Mouse (Mus musculus) limb, embryonic 14.5 days (tissue): ENCODE data around the gene Gjc1. TPM values are rescaled to one million over a fixed set of nuclear protein-coding genes. Genes with fewer than 3 reads are reported as not detected.

ENCODE experiments used
- ATAC-seq: fragments of 200-750 bp; cut with Nextera tagmentation; 2 replicates; pipeline ENCODE4 v1.8.0; 2017; ENCODE audit warnings: low read depth, moderate number of reproducible peaks, moderate TSS enrichment; ENCODE audit not compliant: low FRiP score
- DNase-seq: peaks from one replicate; pipeline ENCODE4 v3.0.0-alpha.2; 2015; ENCODE audit warnings: low spot score
- H3K27ac ChIP-seq: fragments of 300-500 bp; sonication (generic); replicated peaks from 2 replicates; pipeline ENCODE4 v1.5.1; 2014; ENCODE audit warnings: low read depth, mild to moderate bottlenecking, low read length, moderate library complexity, mixed read lengths
- H3K27me3 ChIP-seq: fragments of 300-500 bp; sonication (generic); 2 replicates; pipeline ENCODE4 v1.6.1; 2014; ENCODE audit warnings: low read length, mixed read lengths; ENCODE audit not compliant: control insufficient read depth, insufficient read depth
- H3K36me3 ChIP-seq: fragments of 300-500 bp; sonication (generic); 2 replicates; pipeline ENCODE4 v1.6.1; 2014; ENCODE audit warnings: mild to moderate bottlenecking, low read length, moderate library complexity, mixed read lengths; ENCODE audit not compliant: control insufficient read depth, insufficient read depth
- H3K4me1 ChIP-seq: fragments of 300-500 bp; sonication (generic); 2 replicates; pipeline ENCODE4 v1.6.1; 2014; ENCODE audit warnings: antibody characterized with exemption, low read length, mixed read lengths; ENCODE audit not compliant: control insufficient read depth, insufficient read depth
- H3K4me2 ChIP-seq: fragments of 300-500 bp; sonication (generic); replicated peaks from 2 replicates; pipeline ENCODE4 v1.6.1; 2014; ENCODE audit warnings: low read depth, mild to moderate bottlenecking, low read length, moderate library complexity; ENCODE audit not compliant: severe bottlenecking
- H3K4me3 ChIP-seq: fragments of 300-500 bp; sonication (generic); replicated peaks from 2 replicates; pipeline ENCODE4 v1.5.1; 2014; ENCODE audit warnings: low read length
- H3K9ac ChIP-seq: fragments of 300-500 bp; sonication (generic); 2 replicates; pipeline ENCODE4 v1.6.1; 2014; ENCODE audit warnings: mild to moderate bottlenecking, low read depth, low read length, moderate library complexity; ENCODE audit not compliant: severe bottlenecking
- H3K9me3 ChIP-seq: fragments of 300-500 bp; sonication (generic); 2 replicates; pipeline ENCODE4 v1.6.1; 2016; ENCODE audit warnings: low read length; ENCODE audit not compliant: control insufficient read depth
- POLR2A ChIP-seq: fragments of 200-500 bp; IDR thresholded peaks from 2 replicates; pipeline ENCODE4 v1.8.0; 2012; ENCODE audit warnings: inconsistent platforms, mild to moderate bottlenecking, moderate library complexity, borderline replicate concordance; ENCODE audit not compliant: insufficient read depth, insufficient read length; ENCODE audit errors: extremely low read depth
- WGBS: fragments of 180-500 bp; shearing (Covaris S2); extraction: QIAGEN DNeasy Blood & Tissue Kit; methylation state at CpG from one replicate; pipeline ENCODE4 v1.1.7; 2014; 5-methylcytosine and 5-hydroxymethylcytosine counted together
- polyA plus RNA-seq, 2 experiments: library from polyadenylated mRNA; depleted of rRNA in 1 of 2; stranded (reverse) in 1 of 2; unstranded in 1 of 2; fragments of >200 nt; fragmentation: Nextera tagmentation in 1 of 2; extraction: Ambion mirVana in 1 of 2; gene quantifications; 2 replicates each; pipeline versions ENCODE4 v1.2.1 to v1.2.3; 2012 to 2014

Gjc1 gene
- polyA plus RNA-seq, 2 experiments: 59.6 to 80.0 TPM

- Histone ChIP-seq H3K27me3 (no peaks in the 10 kb centered on the region), H3K9me3 (no peaks in the 10 kb centered on the region), H3K27ac (no peak overlapping the region), H3K9ac (no peak overlapping the region), H3K4me2 (no peak overlapping the region), H3K4me1 (no peaks in the 10 kb centered on the region; the same call in 1 of the 2 replicates), H3K36me3 (peaks cover 28% of the 10 kb centered on the region), H3K4me3 (no peak overlapping the region)
- WGBS: 44% methylated on average over 8 of the region's 8 CpGs
- ATAC-seq (no peak), DNase-seq (no peak)
- TF ChIP-seq POLR2A: no peak
These were observed 25.3 kb downstream of the Gjc1 start for GRCm38 (mm10) chr11:102794157-102794556.

DNA sequence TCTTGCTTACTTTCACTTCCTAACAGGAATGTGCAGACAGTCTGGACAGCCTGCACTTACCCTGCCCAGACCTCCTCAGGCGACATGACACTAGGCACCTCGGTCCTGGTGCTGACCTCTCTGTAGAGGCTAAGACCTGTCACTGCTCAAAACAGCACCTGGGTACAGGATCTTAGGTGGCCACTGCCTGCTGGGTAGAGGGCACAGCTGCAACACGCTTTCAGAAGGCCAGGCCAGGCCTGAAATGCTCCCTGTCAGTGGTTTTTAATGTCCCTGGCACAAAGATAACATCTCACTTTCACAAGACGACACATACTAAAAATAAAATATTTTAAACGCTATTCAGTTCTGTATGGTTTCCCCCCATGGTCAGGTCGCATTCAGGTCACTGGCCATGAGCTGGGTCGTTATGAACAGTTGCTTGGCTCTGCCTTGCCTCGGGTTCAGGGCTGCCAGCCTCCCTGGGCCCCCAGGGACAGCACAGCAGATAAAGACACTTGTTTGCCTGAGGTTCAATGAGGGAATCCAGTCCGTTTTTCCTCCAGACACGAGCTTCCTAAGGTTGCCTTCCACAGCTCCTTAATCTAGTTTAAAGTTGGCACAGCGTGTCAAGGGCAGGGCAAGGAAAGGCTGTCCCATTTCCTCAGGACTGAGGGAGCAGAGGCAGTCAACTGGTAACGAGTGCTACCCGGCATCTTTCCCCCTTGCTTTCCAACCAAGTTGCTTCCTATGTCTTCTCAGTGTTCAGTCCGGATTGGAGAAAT is 27.6 kb downstream of the Gjc1 start:
- Histone ChIP-seq H3K4me1 (no peaks in the 10 kb centered on the region; the same call in 1 of the 2 replicates), H3K36me3 (peaks cover 13% of the 10 kb centered on the region; the same call in 1 of the 2 replicates), H3K9me3 (no peaks in the 10 kb centered on the region), H3K27me3 (no peaks in the 10 kb centered on the region), H3K27ac (no peak overlapping the region), H3K9ac (no peak overlapping the region), H3K4me2 (no peak overlapping the region), H3K4me3 (no peak overlapping the region)
- ATAC-seq (no peak), DNase-seq (no peak)
- no peak for TF ChIP-seq POLR2A
- WGBS: 48% methylated on average over 14 of the region's 14 CpGs

- no peaks in the 10 kb centered on the region for H3K36me3 ChIP-seq
- DNase-seq (no peak), ATAC-seq (no peak)
- no peaks in the 10 kb centered on the region for H3K27me3 ChIP-seq
- 70% methylated on average over 5 of the region's 5 CpGs for WGBS
- no peaks in the 10 kb centered on the region; the same call in 1 of the 2 replicates for H3K4me1 ChIP-seq
- no peaks in the 10 kb centered on the region for H3K9me3 ChIP-seq
- no peak overlapping the region for H3K4me3 ChIP-seq
- TF ChIP-seq POLR2A: no peak
- H3K9ac ChIP-seq: no peak overlapping the region
- no peak overlapping the region for H3K27ac ChIP-seq
- H3K4me2 ChIP-seq: no peak overlapping the region
These were observed 31.8 kb downstream of the Gjc1 start for GRCm38 (mm10) chr11:102787688-102788177.

DNA sequence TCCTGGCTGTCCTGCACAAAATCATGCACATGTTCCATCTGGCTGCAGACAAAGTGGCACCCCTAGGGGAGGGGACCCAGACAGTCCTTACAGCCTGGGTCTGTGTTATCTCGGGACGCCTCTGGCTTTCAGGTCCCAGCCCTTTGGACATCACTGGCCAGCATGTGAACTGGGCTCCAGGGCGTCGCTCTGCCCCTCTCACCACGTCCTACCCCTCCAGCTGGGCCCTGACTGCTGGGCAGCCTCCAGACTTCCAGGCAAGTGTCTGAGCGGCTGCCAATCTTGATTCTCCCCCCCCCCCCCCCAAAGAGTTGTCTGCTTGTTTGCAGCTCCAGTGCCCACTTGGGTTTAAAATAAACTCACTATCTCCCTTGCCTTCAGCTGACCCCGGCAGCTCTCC is 36.1 kb downstream of the Gjc1 start:
- Histone ChIP-seq H3K36me3 (no peaks in the 10 kb centered on the region), H3K27ac (no peak overlapping the region), H3K4me3 (no peak overlapping the region), H3K9ac (no peak overlapping the region), H3K4me1 (peaks cover 5% of the 10 kb centered on the region), H3K27me3 (no peaks in the 10 kb centered on the region), H3K9me3 (no peaks in the 10 kb centered on the region), H3K4me2 (no peak overlapping the region)
- 61% methylated on average over 5 of the region's 7 CpGs for WGBS
- no peak for TF ChIP-seq POLR2A
- no peak for DNase-seq
- no peak for ATAC-seq

DNA sequence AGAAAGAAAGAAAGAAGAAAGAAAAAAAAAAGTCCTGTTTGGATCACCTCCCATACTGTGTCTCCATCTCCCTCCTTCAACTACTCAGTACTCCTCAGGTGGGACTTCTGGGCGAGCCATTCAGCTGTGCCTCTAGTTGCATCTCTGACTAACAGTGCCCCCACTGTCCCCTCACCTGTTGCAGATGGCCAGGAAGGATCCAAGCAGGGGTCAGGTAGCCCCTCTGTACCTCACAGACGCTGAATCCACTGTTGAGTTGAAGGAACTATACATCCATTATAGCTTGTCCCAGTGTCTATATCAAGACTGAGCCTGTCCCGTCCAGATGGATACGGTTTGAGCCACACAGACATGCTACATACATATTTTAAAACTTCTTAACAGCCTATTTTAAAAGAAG is 38.0 kb downstream of the Gjc1 start:
- no peak for TF ChIP-seq POLR2A
- H3K36me3 ChIP-seq: peaks cover 3% of the 10 kb centered on the region; the same call in 1 of the 2 replicates
- no peak for DNase-seq
- H3K4me1 ChIP-seq: peaks cover 15% of the 10 kb centered on the region
- no peak for ATAC-seq
- H3K4me3 ChIP-seq: no peak overlapping the region
- no peak overlapping the region for H3K27ac ChIP-seq
- no peaks in the 10 kb centered on the region for H3K27me3 ChIP-seq
- no peak overlapping the region for H3K9ac ChIP-seq
- H3K9me3 ChIP-seq: no peaks in the 10 kb centered on the region
- 86% methylated on average over 4 of the region's 4 CpGs for WGBS
- H3K4me2 ChIP-seq: no peak overlapping the region
